Mouse (Mus musculus) bone marrow, adult 2 months (tissue): ENCODE data around the gene Dennd4c.

Experiments
- CTCF ChIP-seq: fragments of 200-500 bp; IDR thresholded peaks from 2 replicates; pipeline ENCODE4 v1.5.1; 2011; ENCODE audit warnings: low read length, control low read depth; ENCODE audit not compliant: control insufficient read depth, insufficient read depth
- POLR2A ChIP-seq: fragments of 200-500 bp; IDR thresholded peaks from 2 replicates; pipeline ENCODE4 v1.6.1; 2011; ENCODE audit warnings: low read depth, mild to moderate bottlenecking, control low read depth, low read length, borderline replicate concordance; ENCODE audit not compliant: control insufficient read depth

- no peak for TF ChIP-seq CTCF
- no peak for TF ChIP-seq POLR2A
Observed at GRCm38 (mm10) chr4:86864087-86864486, 115.7 kb downstream of the Dennd4c start.
